Mouse (Mus musculus): ENCODE measurements around the gene Higd1a. TPM values are rescaled to one million over a fixed set of nuclear protein-coding genes. Genes with fewer than 3 reads are reported as not detected.

Gene Higd1a
- total RNA-seq, 2 experiments from 2014 or later, result 89.1 to 111 TPM

GRCm38 (mm10) chr9:121872062-121872683, 14.0 kb upstream of the Higd1a start:
- no peak for DNase-seq
- no peak overlapping the region for H3K4me3 ChIP-seq
- no peak overlapping the region for H3K27ac ChIP-seq
- intact Hi-C loops (cut with DNase I), result no loop called here
- no peak for TF ChIP-seq CTCF (IDR thresholded peaks at IDR 0.05)

GRCm38 (mm10) chr9:121869973-121870515, 11.9 kb upstream of the Higd1a start:
- no peak overlapping the region for H3K27ac ChIP-seq
- no peak for TF ChIP-seq CTCF (IDR thresholded peaks at IDR 0.05)
- intact Hi-C loops (cut with DNase I), result no loop called here
- DNase-seq, result no peak
- no peak overlapping the region for H3K4me3 ChIP-seq

DNA sequence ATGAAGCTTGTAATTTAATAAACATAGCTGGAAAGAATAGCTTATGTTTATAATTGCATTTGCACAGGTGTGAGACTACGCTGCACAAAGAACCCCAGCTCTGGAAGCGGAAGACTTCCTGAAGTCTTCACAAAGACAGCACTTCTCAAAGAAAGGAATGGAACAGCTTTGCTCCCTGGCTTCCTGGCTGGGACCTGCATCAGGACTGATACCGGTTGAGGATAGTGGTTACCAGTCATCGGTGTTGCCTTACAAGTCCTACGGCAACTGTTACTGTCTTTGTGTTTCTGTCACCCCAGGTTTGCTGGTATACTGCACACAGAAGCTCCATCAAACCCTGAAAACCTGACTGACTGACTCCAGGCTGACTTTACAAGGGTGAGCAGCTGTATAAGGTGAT, 11.3 kb upstream of the Higd1a start:
- Histone ChIP-seq H3K27ac (no peak overlapping the region), H3K4me3 (no peak overlapping the region)
- intact Hi-C loops (cut with DNase I), result no loop called here
- DNase-seq, result no peak
- no peak for TF ChIP-seq CTCF (IDR thresholded peaks at IDR 0.05)

DNA sequence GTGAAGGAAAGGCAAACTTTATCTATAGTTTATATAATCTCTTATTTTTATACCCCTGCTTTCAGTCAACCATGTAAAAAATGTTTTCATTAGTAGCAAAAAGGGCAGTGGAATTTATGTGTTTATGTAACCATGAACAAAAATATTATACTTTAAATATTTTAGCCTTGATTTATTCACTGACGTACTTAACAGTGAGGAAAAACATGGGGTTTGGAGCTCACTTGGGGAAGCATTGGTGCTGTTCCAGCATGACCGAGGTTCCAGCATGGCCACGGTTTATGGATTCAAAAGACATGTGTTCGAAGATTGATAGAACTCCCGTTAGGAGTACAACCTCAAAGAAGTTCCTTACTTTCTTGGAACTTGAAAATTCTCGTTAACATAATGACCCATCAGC, 10.1 kb upstream of the Higd1a start:
- intact Hi-C loops (cut with DNase I), result no loop called here
- TF ChIP-seq CTCF (IDR thresholded peaks at IDR 0.05), result no peak
- no peak for DNase-seq
- Histone ChIP-seq H3K4me3 (no peak overlapping the region), H3K27ac (no peak overlapping the region)

GRCm38 (mm10) chr9:121867632-121868031, 9.5 kb upstream of the Higd1a start:
- TF ChIP-seq CTCF (IDR thresholded peaks at IDR 0.05), result no peak

GRCm38 (mm10) chr9:121865425-121866008, 7.4 kb upstream of the Higd1a start:
- no peak for DNase-seq
- Histone ChIP-seq H3K4me3 (no peak overlapping the region), H3K27ac (no peak overlapping the region)
- TF ChIP-seq CTCF (IDR thresholded peaks at IDR 0.05), result no peak
- intact Hi-C loops (cut with DNase I), result no loop called here

More at GRCm38 (mm10) chr9:121867632-121868031, 9.5 kb upstream of the Higd1a start:
- intact Hi-C loops (cut with DNase I), result no loop called here
- no peak for DNase-seq
- Histone ChIP-seq H3K27ac (no peak overlapping the region), H3K4me3 (no peak overlapping the region)

GRCm38 (mm10) chr9:121864837-121865236, 6.7 kb upstream of the Higd1a start:
- H3K4me3 ChIP-seq, result no peak overlapping the region
- H3K27ac ChIP-seq, result no peak overlapping the region
- DNase-seq, result no peak
- no peak for TF ChIP-seq CTCF (IDR thresholded peaks at IDR 0.05)
- intact Hi-C loops (cut with DNase I), result no loop called here

GRCm38 (mm10) chr9:121860921-121861320, 2.8 kb upstream of the Higd1a start:
- intact Hi-C loops (cut with DNase I), result no loop called here
- DNase-seq, result no peak
- no peak for TF ChIP-seq CTCF (IDR thresholded peaks at IDR 0.05)
- Histone ChIP-seq H3K27ac (no peak overlapping the region), H3K4me3 (no peak overlapping the region)

GRCm38 (mm10) chr9:121859345-121859744, 1.2 kb upstream of the Higd1a start:
- Histone ChIP-seq H3K27ac (no peak overlapping the region), H3K4me3 (no peak overlapping the region)
- no peak for DNase-seq
- intact Hi-C loops (cut with DNase I), result loop anchor here (10.0 kb wide), 1 partner anchor 435 kb away; the partner anchor contains the start of gene Ano10
- TF ChIP-seq CTCF (IDR thresholded peaks at IDR 0.05), result no peak

DNA sequence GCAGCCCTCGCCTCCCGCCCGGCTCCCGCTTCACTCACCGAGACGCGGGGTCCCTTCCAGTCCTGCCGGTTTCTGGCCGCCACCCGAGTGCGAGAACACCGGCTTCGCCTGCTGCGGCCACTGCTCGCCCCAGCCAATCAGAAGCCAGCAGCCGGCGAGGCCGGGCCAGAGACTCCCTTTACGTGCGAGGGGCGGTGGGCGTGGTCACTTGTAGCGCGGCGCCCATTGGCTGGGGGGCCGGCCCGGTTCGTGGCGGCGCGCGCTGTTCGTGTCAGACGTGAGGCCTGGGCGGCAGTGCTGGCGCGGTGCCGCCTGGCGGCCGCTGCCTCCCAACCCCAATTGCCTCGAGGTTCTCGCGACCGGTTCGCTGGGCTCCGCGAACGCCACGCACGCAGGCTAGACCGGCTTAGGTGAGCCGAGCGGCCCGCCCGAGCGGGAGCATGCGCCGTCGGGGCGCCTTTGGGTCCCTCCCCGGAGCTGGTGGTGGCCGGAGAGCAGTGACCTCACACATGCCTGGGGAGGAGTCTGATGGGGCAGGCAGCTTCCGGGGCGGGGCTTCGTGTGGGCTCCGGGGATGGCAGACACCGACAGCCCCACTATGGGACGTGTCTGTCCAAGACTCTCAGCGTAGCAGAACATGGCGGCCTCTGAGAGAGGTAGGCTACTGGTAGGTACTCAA, 549 bp downstream of the Higd1a start:
- intact Hi-C loops (cut with DNase I), result loop anchor here (10.0 kb wide), 1 partner anchor 437 kb away; the partner anchor contains the start of gene Ano10
- Histone ChIP-seq H3K27ac (peak overlapping the region; percentile 100), H3K4me3 (peak overlapping the region; percentile 76)
- DNase-seq, result peak; percentile 100
- no peak for TF ChIP-seq CTCF (IDR thresholded peaks at IDR 0.05)

DNA sequence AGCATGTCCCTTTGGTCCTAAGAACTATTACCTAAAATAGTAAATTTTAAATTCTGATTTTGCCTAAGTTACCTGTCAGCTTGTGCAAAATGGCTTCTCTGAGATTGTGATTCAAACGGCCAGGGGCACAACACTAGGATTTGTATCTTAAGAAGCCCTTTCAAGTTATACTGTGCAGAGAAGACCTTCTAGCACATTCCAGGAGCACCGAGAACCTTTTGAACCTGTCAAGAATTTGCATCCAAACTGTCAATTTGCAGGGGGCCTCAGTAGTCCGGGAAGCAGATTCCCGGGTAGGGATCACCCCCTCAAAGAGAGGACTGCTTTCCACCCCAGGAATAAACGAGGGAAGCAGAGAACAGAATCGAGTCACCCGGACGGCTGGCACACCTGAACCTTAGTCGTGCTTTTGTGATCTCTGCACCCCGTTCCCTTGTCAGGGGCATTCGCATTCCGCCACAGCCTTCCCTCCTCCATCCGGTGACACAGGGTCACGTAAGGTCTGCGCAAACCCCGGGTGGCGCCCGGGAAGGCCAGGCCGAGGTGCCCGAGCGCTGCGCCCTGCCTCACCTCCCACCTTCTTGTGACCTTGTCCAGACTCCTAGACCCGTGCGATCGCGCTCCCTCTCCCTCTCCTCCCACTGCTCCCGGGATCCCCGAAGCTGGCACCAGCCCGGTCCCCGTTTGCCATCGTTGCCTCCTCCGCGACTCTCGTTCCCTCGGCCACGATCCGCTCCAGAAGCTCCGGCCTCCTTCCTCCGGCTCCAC, 1.3 kb downstream of the Higd1a start:
- peak; percentile 75 for DNase-seq
- TF ChIP-seq CTCF (IDR thresholded peaks at IDR 0.05), result no peak
- intact Hi-C loops (cut with DNase I), result loop anchor here (10.0 kb wide), 1 partner anchor 438 kb away; the partner anchor contains the start of gene Ano10
- H3K27ac ChIP-seq, result peak overlapping the region; percentile 100
- H3K4me3 ChIP-seq, result peak overlapping the region; percentile 76

DNA sequence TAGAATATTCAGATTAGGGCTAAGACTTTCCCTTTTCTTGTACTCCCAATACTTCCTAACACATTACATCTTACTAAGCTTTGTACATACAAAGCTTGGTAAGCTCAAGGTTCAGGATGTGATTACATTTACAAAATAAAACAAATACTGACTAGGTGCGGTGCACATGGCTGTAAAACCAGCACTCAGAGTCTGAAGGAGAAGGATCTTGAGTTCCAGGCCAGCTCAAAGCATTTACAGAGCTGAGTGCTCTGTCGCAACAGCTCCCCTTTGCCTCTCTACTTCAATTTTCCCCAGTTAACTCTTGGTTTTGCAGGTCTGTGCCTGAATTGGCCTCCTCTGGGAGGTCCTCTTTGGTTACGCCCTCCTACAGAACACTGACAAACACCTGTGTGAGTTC, 3.9 kb downstream of the Higd1a start:
- TF ChIP-seq CTCF (IDR thresholded peaks at IDR 0.05), result no peak
- Histone ChIP-seq H3K4me3 (no peak overlapping the region), H3K27ac (no peak overlapping the region)
- intact Hi-C loops (cut with DNase I), result loop anchor here (10.0 kb wide), 1 partner anchor 441 kb away; the partner anchor contains the start of gene Ano10
- no peak for DNase-seq

All from gastrocnemius, adult 2 months (tissue).